ENCODE assay signal across 7 mouse cellular contexts in genomic region chr5:36621058-36621449, GRCm38 (mm10). TPM values are rescaled to one million over a fixed set of nuclear protein-coding genes. Genes with fewer than 3 reads are reported as not detected.
DNase-seq lines count a peak whose midpoint lies in the region; ATAC-seq and TF ChIP-seq lines count a peak whose summit lies in the region.

No protein-coding gene starts in this region.

- no peak overlapping the region for H3K4me3 ChIP-seq in kidney, adult 2 months (ENCODE audit: insufficient read depth, low read depth, low read length)
- peak overlapping the region; percentile 51 for H3K4me3 ChIP-seq in bone marrow macrophage, adult 2 months (ENCODE audit: insufficient read depth, low read length)
- H3K4me3 ChIP-seq in heart, embryonic 13.5 days: peak overlapping the region; percentile 37

- H3K27me3 ChIP-seq in kidney, adult 2 months (replicated peaks; ENCODE audit: control insufficient read depth, insufficient read depth, low read length): no peaks in the 10 kb centered on the region
- H3K27me3 ChIP-seq in heart, embryonic 13.5 days (replicated peaks): no peaks in the 10 kb centered on the region

- H3K9ac ChIP-seq in heart, embryonic 13.5 days: peak overlapping the region; percentile 67; the same call in 1 of the 2 replicates

- no peak for TF ChIP-seq POLR2A in kidney, adult 2 months (IDR thresholded peaks at IDR 0.05; ENCODE audit: low read depth, low read length)
- no peak for TF ChIP-seq POLR2A in bone marrow macrophage, adult 2 months (IDR thresholded peaks at IDR 0.05; ENCODE audit: borderline replicate concordance, low read depth, low read length)

- no peaks in the 10 kb centered on the region; the same call in 1 of the 2 replicates for H3K36me3 ChIP-seq in kidney, adult 2 months (ENCODE audit: control insufficient read depth, insufficient read depth, low read length)
- H3K36me3 ChIP-seq in heart, embryonic 13.5 days: peaks cover 43% of the 10 kb centered on the region

- H3K9me3 ChIP-seq in heart, embryonic 13.5 days: no peaks in the 10 kb centered on the region

- H3K4me1 ChIP-seq in kidney, adult 2 months (ENCODE audit: control insufficient read depth, insufficient read depth, low read length): peaks cover 3% of the 10 kb centered on the region
- H3K4me1 ChIP-seq in bone marrow macrophage, adult 2 months (ENCODE audit: control insufficient read depth, insufficient read depth, low read length): peaks cover 54% of the 10 kb centered on the region
- peaks cover 73% of the 10 kb centered on the region for H3K4me1 ChIP-seq in heart, embryonic 13.5 days

- peak overlapping the region; percentile 68 for H3K4me2 ChIP-seq in heart, embryonic 13.5 days

- 52% methylated on average over 5 of the region's 5 CpGs for WGBS in kidney, adult 2 months
- WGBS in heart, embryonic 13.5 days: 42% methylated on average over 5 of the region's 5 CpGs

- no peak for ATAC-seq in heart, embryonic 13.5 days (ENCODE audit: extremely low read depth, insufficient number of reproducible peaks, low FRiP score, low TSS enrichment)
- ATAC-seq in megakaryocyte-erythroid progenitor cell, adult 5-6 weeks (replicated peaks; ENCODE audit: low FRiP score, low TSS enrichment, poor library complexity, severe bottlenecking): 0 out of 2 replicates have a peak, but pooled peaks have one; percentile 24

- peak overlapping the region; percentile 75 for H3K27ac ChIP-seq in kidney, adult 2 months (ENCODE audit: insufficient read depth, low read depth, low read length)
- H3K27ac ChIP-seq in bone marrow macrophage, adult 2 months (ENCODE audit: insufficient read depth, low read depth, low read length): peak overlapping the region; percentile 86
- peak overlapping the region; percentile 94 for H3K27ac ChIP-seq in heart, embryonic 13.5 days (replicated peaks)

- no peak for DNase-seq in kidney, adult 2 months
- no peak for DNase-seq in kidney, adult 11 months
- no peak for DNase-seq in urinary bladder, adult 2 months (ENCODE audit: low spot score)
- DNase-seq in urinary bladder, postnatal 14 days (ENCODE audit: low spot score): no peak

- TF ChIP-seq CTCF in kidney, adult 2 months (conservative IDR thresholded peaks at IDR 0.05; ENCODE audit: insufficient read depth, insufficient read length, low read depth, low read length): no peak
- no peak for TF ChIP-seq CTCF in bone marrow macrophage, adult 2 months (IDR thresholded peaks at IDR 0.05; ENCODE audit: low read depth, low read length)

RNA-seq across cellular contexts. Expression of gene Tbc1d14, which starts 28.0 kb away (rescaled TPM):
- polyA plus RNA-seq in kidney, adult 2 months (2012; rRNA removed): 45.2 and 50.0 TPM in 2 replicates
- 57.5 and 57.8 TPM in 2 replicates for polyA plus RNA-seq in bone marrow macrophage, adult 2 months (2012; ENCODE audit: insufficient read depth, insufficient read length, missing spikeins)
- polyA plus RNA-seq in heart, embryonic 13.5 days (2015; fragmentation: Nextera tagmentation; extraction: Ambion mirVana): 15.3 and 15.7 TPM in 2 replicates
- total RNA-seq in megakaryocyte-erythroid progenitor cell, adult 5-6 weeks (2014; fragmentation: Nextera tagmentation): 23.7 and 24.0 TPM in 2 replicates
- 8.5 and 14.8 TPM in 2 replicates for total RNA-seq in megakaryocyte-erythroid progenitor cell, adult 5-6 weeks (2017)
- 22.2 and 22.5 TPM in 2 replicates for polyA plus RNA-seq in urinary bladder, adult 2 months (2012; rRNA removed)
